Mouse (Mus musculus) midbrain, embryonic 11.5 days (tissue): ENCODE measurements around the gene Nckap5. TPM values are rescaled to one million over a fixed set of nuclear protein-coding genes. Genes with fewer than 3 reads are reported as not detected.

Experiments
- ATAC-seq: fragments of 200-750 bp; cut with Nextera tagmentation; 2 replicates; pipeline ENCODE4 v1.8.0; 2017; ENCODE audit warnings: moderate TSS enrichment, moderate library complexity; ENCODE audit not compliant: low FRiP score
- DNase-seq: peaks from one replicate; pipeline ENCODE4 v3.0.0; 2015; ENCODE audit warnings: low spot score; ENCODE audit errors: missing footprints
- H3K27ac ChIP-seq: fragments of 300-500 bp; sonication (generic); 2 replicates; pipeline ENCODE4 v1.5.1; 2014; ENCODE audit warnings: low read depth, low read length
- H3K27me3 ChIP-seq: fragments of 300-500 bp; sonication (generic); 2 replicates; pipeline ENCODE4 v1.6.1; 2014; ENCODE audit warnings: mild to moderate bottlenecking, low read length, moderate library complexity, mixed read lengths; ENCODE audit not compliant: control insufficient read depth, insufficient read depth
- H3K36me3 ChIP-seq: fragments of 300-500 bp; sonication (generic); 2 replicates; pipeline ENCODE4 v1.6.1; 2014; ENCODE audit warnings: mild to moderate bottlenecking, low read length, moderate library complexity, mixed read lengths; ENCODE audit not compliant: control insufficient read depth, insufficient read depth
- H3K4me1 ChIP-seq: fragments of 300-500 bp; sonication (generic); 2 replicates; pipeline ENCODE4 v1.6.1; 2014; ENCODE audit warnings: low read length; ENCODE audit not compliant: control insufficient read depth, insufficient read depth
- H3K4me2 ChIP-seq: fragments of 300-500 bp; sonication (generic); 2 replicates; pipeline ENCODE4 v1.6.1; 2014; ENCODE audit warnings: mild to moderate bottlenecking, moderate library complexity
- H3K4me3 ChIP-seq: fragments of 300-500 bp; sonication (generic); 2 replicates; pipeline ENCODE4 v1.5.1; 2014; ENCODE audit warnings: low read depth, low read length
- H3K9ac ChIP-seq: fragments of 300-500 bp; sonication (generic); 2 replicates; pipeline ENCODE4 v1.6.1; 2014; ENCODE audit warnings: low read length
- H3K9me3 ChIP-seq: fragments of 300-500 bp; sonication (generic); 2 replicates; pipeline ENCODE4 v1.6.1; 2016; ENCODE audit warnings: low read length; ENCODE audit not compliant: control insufficient read depth
- WGBS: fragments of 180-500 bp; shearing (Covaris S2); extraction: QIAGEN DNeasy Blood & Tissue Kit; methylation state at CpG from one replicate; pipeline ENCODE4 v1.1.7; 2014; 5-methylcytosine and 5-hydroxymethylcytosine counted together
- polyA plus RNA-seq: library from polyadenylated mRNA; unstranded; fragments of >200 nt; fragmentation: Nextera tagmentation; extraction: Ambion mirVana; gene quantifications from 2 replicates; pipeline ENCODE4 v1.2.1, GENCODE M21; 2014

The Nckap5 gene
- polyA plus RNA-seq, 1 experiment from 2014 or later, result 20.4 TPM

GRCm38 (mm10) chr1:126502741-126503140 lies 327.9 kb downstream of the Nckap5 start:
- 86% methylated on average over 2 of the region's 2 CpGs for WGBS
- ATAC-seq, result no peak
- no peaks in the 10 kb centered on the region for H3K9me3 ChIP-seq

GRCm38 (mm10) chr1:126496722-126497121 lies 333.9 kb downstream of the Nckap5 start:
- no peak for ATAC-seq
- peaks cover 11% of the 10 kb centered on the region for H3K4me1 ChIP-seq

More at GRCm38 (mm10) chr1:126502741-126503140, 327.9 kb downstream of the Nckap5 start:
- Histone ChIP-seq H3K27me3 (no peaks in the 10 kb centered on the region), H3K4me2 (no peak overlapping the region), H3K4me3 (no peak overlapping the region), H3K4me1 (no peaks in the 10 kb centered on the region), H3K36me3 (no peaks in the 10 kb centered on the region), H3K9ac (no peak overlapping the region), H3K27ac (no peak overlapping the region)
- peak; percentile 47 for DNase-seq

GRCm38 (mm10) chr1:126492206-126493071 lies 338.2 kb downstream of the Nckap5 start:
- no peaks in the 10 kb centered on the region for H3K36me3 ChIP-seq
- ATAC-seq (peak; percentile 83), DNase-seq (peak; percentile 93)
- 4% methylated on average over 34 of the region's 35 CpGs for WGBS
- H3K9ac ChIP-seq, result peak overlapping the region; percentile 63
- H3K27ac ChIP-seq, result no peak overlapping the region
- H3K4me2 ChIP-seq, result peak overlapping the region; percentile 79
- peak overlapping the region; percentile 44 for H3K4me3 ChIP-seq
- no peaks in the 10 kb centered on the region for H3K9me3 ChIP-seq
- peaks cover 27% of the 10 kb centered on the region for H3K4me1 ChIP-seq
- H3K27me3 ChIP-seq, result no peaks in the 10 kb centered on the region

More at GRCm38 (mm10) chr1:126496722-126497121, 333.9 kb downstream of the Nckap5 start:
- 81% methylated on average over 7 of the region's 7 CpGs for WGBS
- Histone ChIP-seq H3K4me2 (no peak overlapping the region), H3K27me3 (no peaks in the 10 kb centered on the region), H3K4me3 (no peak overlapping the region), H3K9ac (no peak overlapping the region), H3K9me3 (no peaks in the 10 kb centered on the region), H3K36me3 (no peaks in the 10 kb centered on the region), H3K27ac (no peak overlapping the region)
- no peak for DNase-seq

- Histone ChIP-seq H3K9ac (no peak overlapping the region), H3K27me3 (no peaks in the 10 kb centered on the region), H3K4me2 (peak overlapping the region; percentile 11; the same call in 1 of the 2 replicates), H3K4me1 (peaks cover 27% of the 10 kb centered on the region), H3K36me3 (no peaks in the 10 kb centered on the region), H3K9me3 (no peaks in the 10 kb centered on the region), H3K4me3 (no peak overlapping the region), H3K27ac (no peak overlapping the region)
- WGBS, result 60% methylated on average over 5 of the region's 5 CpGs
- ATAC-seq, result peak; percentile 31
- no peak for DNase-seq
Observed at GRCm38 (mm10) chr1:126491412-126491811, 339.2 kb downstream of the Nckap5 start.

- H3K9me3 ChIP-seq, result no peaks in the 10 kb centered on the region
- peak; percentile 10; the same call in 1 of the 2 replicates for ATAC-seq
- peaks cover 27% of the 10 kb centered on the region for H3K4me1 ChIP-seq
- H3K27me3 ChIP-seq, result no peaks in the 10 kb centered on the region
- 16% methylated on average over 6 of the region's 6 CpGs for WGBS
- H3K4me2 ChIP-seq, result no peak overlapping the region; the same call in 1 of the 2 replicates
- no peak overlapping the region for H3K9ac ChIP-seq
- no peak overlapping the region for H3K4me3 ChIP-seq
- no peak overlapping the region for H3K27ac ChIP-seq
- no peaks in the 10 kb centered on the region for H3K36me3 ChIP-seq
- DNase-seq, result peak; percentile 89
Observed at GRCm38 (mm10) chr1:126490256-126490655, 340.3 kb downstream of the Nckap5 start.

- Histone ChIP-seq H3K4me1 (no peaks in the 10 kb centered on the region), H3K27ac (no peak overlapping the region), H3K4me3 (no peak overlapping the region), H3K36me3 (no peaks in the 10 kb centered on the region), H3K4me2 (no peak overlapping the region), H3K9me3 (no peaks in the 10 kb centered on the region), H3K27me3 (no peaks in the 10 kb centered on the region), H3K9ac (no peak overlapping the region)
- 81% methylated on average over 6 of the region's 6 CpGs for WGBS
- ATAC-seq (no peak), DNase-seq (no peak)
Observed at GRCm38 (mm10) chr1:126484664-126485087, 345.9 kb downstream of the Nckap5 start.

- ATAC-seq (no peak), DNase-seq (no peak)
- no peak overlapping the region for H3K4me2 ChIP-seq
- H3K36me3 ChIP-seq, result no peaks in the 10 kb centered on the region
- WGBS, result 90% methylated on average over 3 of the region's 3 CpGs
- H3K27me3 ChIP-seq, result no peaks in the 10 kb centered on the region
- H3K4me1 ChIP-seq, result no peaks in the 10 kb centered on the region
- no peak overlapping the region for H3K4me3 ChIP-seq
- no peak overlapping the region for H3K9ac ChIP-seq
- H3K9me3 ChIP-seq, result no peaks in the 10 kb centered on the region
- H3K27ac ChIP-seq, result no peak overlapping the region
Observed at GRCm38 (mm10) chr1:126483665-126484064, 346.9 kb downstream of the Nckap5 start.

GRCm38 (mm10) chr1:126481459-126482228 lies 349.0 kb downstream of the Nckap5 start:
- Histone ChIP-seq H3K27ac (no peak overlapping the region), H3K4me3 (no peak overlapping the region), H3K27me3 (no peaks in the 10 kb centered on the region), H3K4me1 (no peaks in the 10 kb centered on the region), H3K9me3 (no peaks in the 10 kb centered on the region), H3K36me3 (no peaks in the 10 kb centered on the region), H3K9ac (no peak overlapping the region), H3K4me2 (no peak overlapping the region)
- 89% methylated on average over 7 of the region's 7 CpGs for WGBS
- DNase-seq, result no peak
- ATAC-seq, result no peak

GRCm38 (mm10) chr1:126473044-126473443 lies 357.6 kb downstream of the Nckap5 start:
- Histone ChIP-seq H3K27me3 (no peaks in the 10 kb centered on the region), H3K27ac (no peak overlapping the region), H3K4me1 (no peaks in the 10 kb centered on the region), H3K4me2 (no peak overlapping the region), H3K9me3 (no peaks in the 10 kb centered on the region), H3K36me3 (no peaks in the 10 kb centered on the region), H3K4me3 (no peak overlapping the region), H3K9ac (no peak overlapping the region)
- DNase-seq, result no peak
- 83% methylated on average over 5 of the region's 5 CpGs for WGBS
- no peak for ATAC-seq
